Mouse (Mus musculus) left cerebral cortex, postnatal 25 days (tissue): ENCODE results near the gene Calu. TPM values are rescaled to one million over a fixed set of nuclear protein-coding genes. Genes with fewer than 3 reads are reported as not detected.
"Not testable (repeated sequence)": the region's sequence is repeated elsewhere in the genome, so short reads cannot be mapped to it uniquely, and the experiment has no call there.

Experiments used
- DNase-seq, 2 experiments: peaks; one replicate each; pipeline ENCODE4 v3.0.0; 2022; ENCODE audit warnings: low spot score in 2 of 2, mixed read lengths in 1 of 2
- intact Hi-C: fragments of 180-260 bp; cut with DNase I; formaldehyde crosslinking; loops from one replicate; pipeline ENCODE4 v1.15.1; 2025
- total RNA-seq, 2 experiments: library from RNA; stranded (reverse); gene quantifications; 2 replicates each; pipeline ENCODE4 v1.2.3; 2021

Gene Calu
- total RNA-seq = 10 to 100 TPM; 71.9 to 72.5 TPM

- intact Hi-C loops = no loop called here
- peak; percentile 99 to 100 for DNase-seq
Measured at GRCm38 (mm10) chr6:29347665-29348370, at the start of gene Calu. Calu (plus strand) TSS chr6:29348069.

- no peak for DNase-seq
- intact Hi-C loops = no loop called here
Measured at GRCm38 (mm10) chr6:29299112-29299511, 48.8 kb upstream of the Calu start.

GRCm38 (mm10) chr6:29303251-29303650, 44.6 kb upstream of the Calu start:
- DNase-seq = no peak
- intact Hi-C loops = loop anchor here (10.0 kb wide), 1 partner anchor 368 kb away; no protein-coding TSS in a partner anchor

- intact Hi-C loops = loop anchor here (10.0 kb wide), 1 partner anchor 369 kb away; no protein-coding TSS in a partner anchor
- no peak for DNase-seq
Measured at GRCm38 (mm10) chr6:29303726-29304125, 44.1 kb upstream of the Calu start.

GRCm38 (mm10) chr6:29305462-29305861, 42.4 kb upstream of the Calu start:
- DNase-seq = no peak
- intact Hi-C loops = loop anchor here (10.0 kb wide), 1 partner anchor 371 kb away; no protein-coding TSS in a partner anchor

- intact Hi-C loops = loop anchor here (10.0 kb wide), 1 partner anchor 374 kb away; no protein-coding TSS in a partner anchor
Measured at GRCm38 (mm10) chr6:29308846-29309605, 38.8 kb upstream of the Calu start.

DNA sequence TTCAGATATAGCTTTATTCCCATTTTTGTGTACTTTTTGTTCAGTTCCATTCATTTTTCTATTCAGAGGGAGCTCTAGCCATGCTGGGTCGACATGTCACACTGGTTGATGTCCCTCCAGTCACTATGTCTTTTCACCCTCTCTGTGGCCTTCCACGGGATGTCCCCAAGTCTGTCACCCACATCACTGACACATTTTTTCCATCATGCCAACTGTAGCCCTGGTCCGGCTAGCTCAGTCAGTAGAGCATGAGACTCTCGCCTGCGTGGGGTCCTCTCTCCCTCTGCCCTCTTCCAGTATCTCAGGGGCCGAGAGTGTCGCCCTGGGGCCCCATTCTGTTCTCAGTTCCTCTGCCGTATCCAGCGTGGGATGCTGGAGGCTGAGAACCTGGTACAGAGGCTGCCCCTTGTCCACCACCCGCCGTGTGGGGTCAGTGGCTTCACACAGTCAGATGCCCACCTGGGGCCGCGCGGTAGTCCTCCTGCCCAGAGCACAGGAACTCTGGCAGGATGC, 34.1 kb upstream of the Calu start:
- no peak for DNase-seq
- intact Hi-C loops = no loop called here

More at GRCm38 (mm10) chr6:29308846-29309605, 38.8 kb upstream of the Calu start:
- no peak for DNase-seq

DNA sequence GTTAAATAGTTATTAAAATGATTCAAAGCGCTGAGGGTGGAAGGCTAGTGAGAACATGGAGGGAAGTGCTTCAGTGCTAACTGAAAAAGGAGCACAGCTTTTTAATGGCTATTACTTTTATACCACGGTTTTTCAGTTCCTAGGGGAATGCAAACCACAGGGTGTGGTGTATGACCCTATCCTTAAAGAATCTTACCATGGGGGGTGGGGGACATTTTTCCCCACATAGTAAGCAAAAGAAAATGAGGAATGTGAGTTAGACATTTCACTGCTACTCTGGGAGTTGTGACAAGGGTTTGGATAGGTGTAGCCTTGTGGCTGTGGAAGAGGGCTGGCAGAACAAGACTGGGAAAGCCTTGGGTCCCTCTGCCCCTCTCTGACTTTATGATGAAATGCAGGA, 30.6 kb upstream of the Calu start:
- DNase-seq = no peak
- intact Hi-C loops = no loop called here

- intact Hi-C loops = no loop called here
- no peak for DNase-seq
Measured at GRCm38 (mm10) chr6:29317941-29318340, 29.9 kb upstream of the Calu start.

DNA sequence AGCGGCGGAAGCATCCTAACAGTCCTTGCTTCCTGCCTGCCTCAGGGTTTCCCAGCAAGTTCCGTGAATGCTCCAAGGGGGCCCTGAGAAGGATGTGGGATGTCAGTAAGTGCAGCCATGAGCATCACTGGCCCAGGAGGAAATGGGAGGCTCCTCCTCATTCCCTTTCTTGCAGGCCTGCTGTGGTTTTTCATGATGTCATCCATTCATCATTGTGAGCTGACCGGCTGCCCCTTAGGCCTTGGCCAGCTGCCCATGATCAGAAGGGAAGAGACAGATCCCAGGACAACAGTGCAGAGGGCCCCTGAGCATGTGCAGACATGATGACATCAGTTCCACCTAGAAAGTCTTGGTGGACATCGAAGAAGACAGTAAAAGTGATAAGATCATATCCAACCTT, 29.0 kb upstream of the Calu start, which contains the start of gene Fam71f1:
Gene Fam71f1, plus strand, starts transcription at position 262 of the 400 bp plus-strand sequence.
- no peak for DNase-seq
- intact Hi-C loops = no loop called here

- no peak for DNase-seq
Measured at GRCm38 (mm10) chr6:29321586-29321985, 26.3 kb upstream of the Calu start.

GRCm38 (mm10) chr6:29322147-29322546, 25.7 kb upstream of the Calu start:
- intact Hi-C loops = no loop called here
- DNase-seq = no peak

More at GRCm38 (mm10) chr6:29321586-29321985, 26.3 kb upstream of the Calu start:
- intact Hi-C loops = no loop called here

- intact Hi-C loops = no loop called here
Measured at GRCm38 (mm10) chr6:29322735-29323134, 25.1 kb upstream of the Calu start.

DNA sequence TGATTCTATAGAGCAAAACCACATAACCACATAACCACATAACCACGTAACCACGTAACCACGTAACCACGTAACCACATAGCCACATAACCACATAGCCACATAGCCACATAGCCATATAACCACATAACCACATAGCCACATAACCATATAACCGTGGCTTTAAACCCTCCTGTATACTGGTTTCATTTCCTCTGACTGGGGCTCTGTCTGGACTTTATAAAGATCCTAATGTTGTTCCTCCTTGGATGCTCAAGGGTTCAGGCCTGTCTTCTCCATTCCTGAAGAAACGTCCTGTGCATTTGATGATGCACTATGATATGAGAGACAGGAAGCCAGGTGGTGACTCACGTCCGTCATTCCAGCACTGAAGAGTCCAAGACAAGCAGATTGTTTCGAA, 20.9 kb upstream of the Calu start:
- no peak for DNase-seq
- intact Hi-C loops = no loop called here

More at GRCm38 (mm10) chr6:29322735-29323134, 25.1 kb upstream of the Calu start:
- no peak for DNase-seq

DNA sequence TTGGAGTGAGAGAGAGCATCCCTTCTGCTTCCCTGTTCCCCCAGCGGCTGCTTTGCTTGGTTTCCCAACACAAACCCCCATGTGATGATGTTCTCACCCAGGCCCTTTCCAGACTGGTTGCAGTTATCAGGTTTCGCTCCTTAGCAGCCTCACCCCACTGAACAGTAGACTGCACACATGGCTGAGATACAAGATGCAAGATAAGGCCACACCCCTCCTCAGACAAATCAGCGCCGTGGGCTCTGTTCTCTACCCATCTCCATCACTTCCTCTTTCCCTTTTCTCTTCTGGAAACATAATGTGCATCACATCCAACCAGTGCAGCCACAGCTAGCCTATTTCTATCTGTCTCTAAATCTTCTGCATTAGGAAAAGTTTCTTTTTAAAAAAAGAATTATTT, 18.4 kb upstream of the Calu start:
- DNase-seq = no peak
- intact Hi-C loops = no loop called here

GRCm38 (mm10) chr6:29346512-29346911, 1.4 kb upstream of the Calu start:
- intact Hi-C loops = not testable (repeated sequence)

DNA sequence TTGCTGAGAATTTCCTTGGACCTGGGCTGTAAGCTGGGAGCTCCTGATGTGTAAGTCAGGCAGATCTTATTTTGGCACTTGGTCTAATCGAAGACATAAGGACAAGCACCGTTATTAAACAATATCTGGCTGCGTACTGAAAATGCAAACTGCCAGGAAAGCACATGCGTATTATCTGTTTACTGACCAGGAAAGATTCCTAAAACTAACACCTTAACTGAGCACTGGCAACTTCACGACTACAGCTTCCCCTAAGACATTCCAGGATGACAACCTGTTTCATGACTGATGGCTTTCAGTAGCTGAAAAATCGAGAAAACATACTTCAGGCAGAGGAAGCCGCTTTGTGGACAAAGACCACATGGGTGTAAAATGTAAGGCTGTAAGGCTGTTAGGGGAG, 680 bp upstream of the Calu start:
- DNase-seq = peak in 1 of 2 experiments; percentile 13
- intact Hi-C loops = no loop called here

More at GRCm38 (mm10) chr6:29346512-29346911, 1.4 kb upstream of the Calu start:
- DNase-seq = not testable (repeated sequence)

- no peak for DNase-seq
- intact Hi-C loops = no loop called here
Measured at GRCm38 (mm10) chr6:29348371-29348724, 479 bp downstream of the Calu start.

GRCm38 (mm10) chr6:29351613-29352012, 3.7 kb downstream of the Calu start:
- intact Hi-C loops = no loop called here
- DNase-seq = no peak

- intact Hi-C loops = no loop called here
Measured at GRCm38 (mm10) chr6:29352816-29353215, 4.9 kb downstream of the Calu start.

More at GRCm38 (mm10) chr6:29352816-29353215, 4.9 kb downstream of the Calu start:
- no peak for DNase-seq
